Mouse (Mus musculus): ENCODE measurements around the gene Synj2. TPM values are rescaled to one million over a fixed set of nuclear protein-coding genes. Genes with fewer than 3 reads are reported as not detected.

The Synj2 gene
- polyA plus RNA-seq, 1 experiment from 2014 or later: 0.81 TPM

GRCm38 (mm10) chr17:6091604-6092003, 150.5 kb downstream of the Synj2 start:
- Histone ChIP-seq H3K4me2 (replicated peaks) (no peak overlapping the region), H3K27me3 (no peaks in the 10 kb centered on the region), H3K9me3 (no peaks in the 10 kb centered on the region), H3K27ac (replicated peaks) (no peak overlapping the region), H3K4me1 (peaks cover 7% of the 10 kb centered on the region; the same call in 1 of the 2 replicates), H3K36me3 (peaks cover 7% of the 10 kb centered on the region; the same call in 1 of the 2 replicates), H3K4me3 (no peak overlapping the region), H3K9ac (replicated peaks) (no peak overlapping the region)
- WGBS: 93% methylated on average over 6 of the region's 6 CpGs
- no peak for ATAC-seq (replicated peaks)

Other genes with a start within 250 kb of the Synj2 start
- gene Snx9, start 100.0 kb upstream of the Synj2 start, polyA plus RNA-seq (2015; fragmentation: Nextera tagmentation; extraction: Ambion mirVana): 5.9 and 6.9 TPM in 2 replicates
- gene Serac1, start 138.5 kb downstream of the Synj2 start, polyA plus RNA-seq (2015; fragmentation: Nextera tagmentation; extraction: Ambion mirVana): 12.1 and 15.5 TPM in 2 replicates
- 209 and 214 TPM in 2 replicates for gene Gtf2h5, start 138.5 kb downstream of the Synj2 start, polyA plus RNA-seq (2015; fragmentation: Nextera tagmentation; extraction: Ambion mirVana)
- gene Tulp4, start 165.2 kb downstream of the Synj2 start, polyA plus RNA-seq (2015; fragmentation: Nextera tagmentation; extraction: Ambion mirVana): 140 and 152 TPM in 2 replicates

All from forebrain, embryonic 15.5 days (tissue).